Mouse (Mus musculus): ENCODE measurements around the gene Lrfn1. TPM values are rescaled to one million over a fixed set of nuclear protein-coding genes. Genes with fewer than 3 reads are reported as not detected.

Lrfn1 gene
- polyA plus RNA-seq (2015; fragmentation: Nextera tagmentation; extraction: Ambion mirVana): 3.0 and 3.5 TPM in 2 replicates

- H3K9me3 ChIP-seq: no peaks in the 10 kb centered on the region
- H3K36me3 ChIP-seq: no peaks in the 10 kb centered on the region
- H3K4me1 ChIP-seq: peaks cover 11% of the 10 kb centered on the region; the same call in 1 of the 2 replicates
- H3K4me3 ChIP-seq (replicated peaks): peak within 1 kb of the TSS; percentile 79
- peak; percentile 61 for ATAC-seq (ENCODE audit: insufficient read depth, low FRiP score, low read depth)
- peak within 1 kb of the TSS; percentile 97 for H3K4me2 ChIP-seq
- no peaks in the 10 kb centered on the region for H3K27me3 ChIP-seq (replicated peaks)
- peak within 1 kb of the TSS; percentile 85 for H3K9ac ChIP-seq
- H3K27ac ChIP-seq: no peak within 1 kb of the TSS
- WGBS: under 1% methylated on average over 62 of the region's 97 CpGs
Observed at GRCm38 (mm10) chr7:28451531-28452360, at the start of gene Lrfn1. TSS of gene Lrfn1 (plus strand) at chr7:28451980.

DNA sequence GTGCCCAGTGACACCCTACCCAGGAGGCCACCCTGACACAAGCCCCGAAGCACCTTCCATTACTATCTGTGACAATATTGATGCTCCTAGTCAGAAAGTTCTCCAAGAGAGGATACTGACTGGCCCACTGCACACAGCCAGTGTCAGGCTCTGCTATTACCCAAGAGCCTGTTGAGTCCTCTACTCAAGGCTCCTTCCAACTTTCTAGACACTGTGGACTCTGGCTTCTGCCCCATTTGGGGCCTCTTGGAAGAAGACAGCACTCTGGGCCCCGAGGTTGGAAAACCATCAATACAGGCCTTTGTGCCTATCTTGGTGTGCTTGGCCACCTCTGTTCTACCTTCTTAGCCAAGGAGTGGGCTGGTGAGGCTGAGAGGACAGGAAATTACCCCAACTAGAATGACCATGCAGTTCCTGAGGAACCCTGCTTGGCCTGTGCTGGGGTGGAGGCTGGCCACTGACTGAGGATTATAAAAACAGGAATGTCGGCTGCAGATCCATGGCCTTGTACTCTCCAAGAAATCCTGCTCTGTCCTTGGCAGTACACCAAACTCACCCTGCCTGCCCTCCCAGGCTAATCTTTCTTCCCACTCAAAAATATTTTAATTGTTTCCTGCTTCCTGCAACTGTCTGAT is 40.8 kb upstream of the Lrfn1 start:
- Histone ChIP-seq H3K36me3 (peaks cover 54% of the 10 kb centered on the region), H3K9ac (no peak overlapping the region), H3K9me3 (no peaks in the 10 kb centered on the region), H3K4me1 (no peaks in the 10 kb centered on the region), H3K4me3 (replicated peaks) (no peak overlapping the region), H3K27ac (0 out of 2 replicates have a peak overlapping the region, but pooled peaks have one; percentile 27), H3K4me2 (no peak overlapping the region), H3K27me3 (replicated peaks) (no peaks in the 10 kb centered on the region)
- WGBS: 75% methylated on average over 3 of the region's 3 CpGs
- no peak for ATAC-seq (ENCODE audit: insufficient read depth, low FRiP score, low read depth)

- 79% methylated on average over 4 of the region's 4 CpGs for WGBS
- H3K36me3 ChIP-seq: peaks cover 37% of the 10 kb centered on the region
- no peak overlapping the region for H3K27ac ChIP-seq
- no peaks in the 10 kb centered on the region for H3K27me3 ChIP-seq (replicated peaks)
- H3K9me3 ChIP-seq: no peaks in the 10 kb centered on the region
- no peak overlapping the region for H3K4me2 ChIP-seq
- ATAC-seq (ENCODE audit: insufficient read depth, low FRiP score, low read depth): no peak
- no peak overlapping the region for H3K4me3 ChIP-seq (replicated peaks)
- no peak overlapping the region for H3K9ac ChIP-seq
- H3K4me1 ChIP-seq: no peaks in the 10 kb centered on the region
Observed at GRCm38 (mm10) chr7:28412826-28413225, 39.0 kb upstream of the Lrfn1 start.

DNA sequence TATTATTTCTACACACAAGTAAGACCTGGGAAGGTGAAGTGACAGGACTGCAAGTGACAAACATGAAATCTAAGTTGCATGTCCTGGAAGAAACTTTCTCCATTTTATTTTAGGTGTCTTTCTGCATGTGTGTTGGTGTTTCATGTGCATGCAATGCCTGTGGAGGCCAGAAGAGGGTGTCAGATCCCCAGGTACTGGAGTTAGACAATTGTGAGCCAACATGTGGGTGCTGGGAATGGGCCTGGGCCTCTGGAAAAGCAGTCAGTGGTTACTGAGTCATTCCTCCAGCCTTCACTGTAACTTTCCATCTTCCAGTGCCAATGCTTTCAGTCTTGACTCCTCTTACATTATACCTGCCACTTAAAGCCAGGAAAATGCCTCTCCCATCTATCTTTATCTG is 34.4 kb upstream of the Lrfn1 start:
- no peak for ATAC-seq (ENCODE audit: insufficient read depth, low FRiP score, low read depth)
- Histone ChIP-seq H3K27me3 (replicated peaks) (no peaks in the 10 kb centered on the region), H3K9me3 (no peaks in the 10 kb centered on the region), H3K36me3 (peaks cover 33% of the 10 kb centered on the region), H3K4me2 (no peak overlapping the region), H3K4me3 (replicated peaks) (no peak overlapping the region), H3K27ac (no peak overlapping the region), H3K9ac (no peak overlapping the region), H3K4me1 (no peaks in the 10 kb centered on the region)

GRCm38 (mm10) chr7:28418096-28418670 is 33.6 kb upstream of the Lrfn1 start:
- H3K9ac ChIP-seq: no peak overlapping the region
- peak; percentile 27; the same call in 1 of the 2 replicates for ATAC-seq (ENCODE audit: insufficient read depth, low FRiP score, low read depth)
- no peak overlapping the region for H3K27ac ChIP-seq
- H3K4me1 ChIP-seq: no peaks in the 10 kb centered on the region
- no peak overlapping the region for H3K4me2 ChIP-seq
- WGBS: 61% methylated on average over 8 of the region's 8 CpGs
- no peaks in the 10 kb centered on the region for H3K27me3 ChIP-seq (replicated peaks)
- H3K4me3 ChIP-seq (replicated peaks): no peak overlapping the region
- H3K36me3 ChIP-seq: peaks cover 35% of the 10 kb centered on the region
- no peaks in the 10 kb centered on the region for H3K9me3 ChIP-seq

DNA sequence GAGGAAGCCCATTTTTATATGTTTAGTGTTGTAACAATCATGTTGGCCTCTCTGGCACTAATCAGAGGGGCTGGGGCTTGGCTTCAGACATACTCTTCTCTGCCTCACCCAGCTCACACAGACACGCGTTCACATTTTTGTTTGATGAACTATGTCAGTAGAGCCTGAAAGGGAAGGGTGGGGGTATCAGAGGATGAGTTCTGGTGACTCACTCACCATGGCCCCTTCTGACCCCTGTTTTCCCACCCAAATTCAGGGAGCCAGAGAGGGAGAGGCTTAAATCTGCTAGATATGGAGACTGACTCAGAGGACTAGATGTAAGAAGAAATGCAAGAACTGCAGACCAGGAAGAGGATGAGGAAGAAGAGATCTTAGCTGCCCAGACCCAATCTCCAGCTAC is 32.4 kb upstream of the Lrfn1 start:
- no peaks in the 10 kb centered on the region for H3K9me3 ChIP-seq
- peaks cover 28% of the 10 kb centered on the region for H3K36me3 ChIP-seq
- no peak overlapping the region for H3K27ac ChIP-seq
- 84% methylated on average over 2 of the region's 2 CpGs for WGBS
- no peak overlapping the region for H3K4me3 ChIP-seq (replicated peaks)
- no peak for ATAC-seq (ENCODE audit: insufficient read depth, low FRiP score, low read depth)
- no peak overlapping the region for H3K4me2 ChIP-seq
- H3K9ac ChIP-seq: no peak overlapping the region
- no peaks in the 10 kb centered on the region for H3K4me1 ChIP-seq
- H3K27me3 ChIP-seq (replicated peaks): no peaks in the 10 kb centered on the region

DNA sequence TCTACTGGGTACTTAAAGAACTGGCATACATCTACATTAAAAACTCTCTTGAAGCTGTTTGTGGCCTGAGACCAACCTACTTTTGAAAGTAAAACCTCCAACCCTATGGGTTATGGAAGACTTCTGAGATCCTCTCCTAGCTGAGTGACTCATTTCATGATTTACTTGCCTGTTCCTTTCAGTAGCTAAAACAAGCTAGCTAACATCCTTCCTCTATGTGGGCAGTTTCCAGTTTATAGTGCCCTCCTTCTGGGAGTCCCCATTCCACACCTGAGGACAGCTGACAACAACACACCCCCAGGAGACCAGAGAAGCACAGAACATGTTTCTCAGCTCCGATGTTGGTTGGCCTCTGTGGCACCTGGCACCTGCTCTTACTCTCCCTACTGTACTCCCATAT is 28.8 kb upstream of the Lrfn1 start:
- H3K36me3 ChIP-seq: peaks cover 25% of the 10 kb centered on the region

DNA sequence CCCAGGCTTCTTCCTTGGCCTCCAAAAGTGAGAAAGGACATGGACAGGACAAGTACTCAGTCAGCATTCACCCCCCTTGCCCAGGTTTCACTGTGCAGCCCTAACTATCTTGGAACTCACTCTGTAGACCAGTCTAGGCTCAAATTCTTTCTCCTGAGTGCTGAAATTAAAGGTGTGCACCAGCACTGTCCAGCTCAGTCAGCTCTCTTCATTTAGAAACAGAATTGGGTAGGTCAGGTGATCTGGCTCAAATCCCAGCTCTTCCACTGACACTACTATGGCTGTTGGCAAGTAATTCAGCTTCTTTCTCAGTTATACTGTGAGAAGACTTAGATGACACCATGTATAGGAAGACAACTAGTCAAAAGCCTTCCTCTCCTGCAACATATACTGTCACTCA is 24.0 kb upstream of the Lrfn1 start:
- Histone ChIP-seq H3K9me3 (no peaks in the 10 kb centered on the region), H3K4me3 (replicated peaks) (no peak overlapping the region), H3K4me1 (peaks cover under 1% of the 10 kb centered on the region; the same call in 1 of the 2 replicates), H3K9ac (no peak overlapping the region), H3K36me3 (peaks cover 10% of the 10 kb centered on the region), H3K27ac (no peak overlapping the region), H3K27me3 (replicated peaks) (no peaks in the 10 kb centered on the region), H3K4me2 (no peak overlapping the region)
- ATAC-seq (ENCODE audit: insufficient read depth, low FRiP score, low read depth): no peak

More for the DNA sequence above, 28.8 kb upstream of the Lrfn1 start:
- Histone ChIP-seq H3K9me3 (no peaks in the 10 kb centered on the region), H3K4me3 (replicated peaks) (no peak overlapping the region), H3K9ac (no peak overlapping the region), H3K4me2 (no peak overlapping the region), H3K27ac (no peak overlapping the region), H3K4me1 (no peaks in the 10 kb centered on the region), H3K27me3 (replicated peaks) (no peaks in the 10 kb centered on the region)
- WGBS: 96% methylated on average over 1 of the region's 1 CpGs
- ATAC-seq (ENCODE audit: insufficient read depth, low FRiP score, low read depth): no peak

GRCm38 (mm10) chr7:28430512-28430911 is 21.3 kb upstream of the Lrfn1 start:
- 56% methylated on average over 1 of the region's 1 CpGs for WGBS
- ATAC-seq (ENCODE audit: insufficient read depth, low FRiP score, low read depth): no peak
- H3K4me3 ChIP-seq (replicated peaks): no peak overlapping the region

GRCm38 (mm10) chr7:28432252-28432651 is 19.5 kb upstream of the Lrfn1 start:
- Histone ChIP-seq H3K36me3 (peaks cover 2% of the 10 kb centered on the region; the same call in 1 of the 2 replicates), H3K27me3 (replicated peaks) (no peaks in the 10 kb centered on the region), H3K9ac (no peak overlapping the region), H3K4me3 (replicated peaks) (no peak overlapping the region), H3K4me1 (peaks cover 25% of the 10 kb centered on the region), H3K9me3 (no peaks in the 10 kb centered on the region), H3K4me2 (no peak overlapping the region), H3K27ac (no peak overlapping the region)
- no peak for ATAC-seq (ENCODE audit: insufficient read depth, low FRiP score, low read depth)
- WGBS: 84% methylated on average over 2 of the region's 2 CpGs

More at GRCm38 (mm10) chr7:28430512-28430911, 21.3 kb upstream of the Lrfn1 start:
- no peak overlapping the region for H3K27ac ChIP-seq
- H3K4me2 ChIP-seq: no peak overlapping the region
- H3K27me3 ChIP-seq (replicated peaks): no peaks in the 10 kb centered on the region
- no peaks in the 10 kb centered on the region for H3K9me3 ChIP-seq
- no peak overlapping the region for H3K9ac ChIP-seq
- peaks cover 23% of the 10 kb centered on the region for H3K4me1 ChIP-seq
- H3K36me3 ChIP-seq: peaks cover 2% of the 10 kb centered on the region; the same call in 1 of the 2 replicates

DNA sequence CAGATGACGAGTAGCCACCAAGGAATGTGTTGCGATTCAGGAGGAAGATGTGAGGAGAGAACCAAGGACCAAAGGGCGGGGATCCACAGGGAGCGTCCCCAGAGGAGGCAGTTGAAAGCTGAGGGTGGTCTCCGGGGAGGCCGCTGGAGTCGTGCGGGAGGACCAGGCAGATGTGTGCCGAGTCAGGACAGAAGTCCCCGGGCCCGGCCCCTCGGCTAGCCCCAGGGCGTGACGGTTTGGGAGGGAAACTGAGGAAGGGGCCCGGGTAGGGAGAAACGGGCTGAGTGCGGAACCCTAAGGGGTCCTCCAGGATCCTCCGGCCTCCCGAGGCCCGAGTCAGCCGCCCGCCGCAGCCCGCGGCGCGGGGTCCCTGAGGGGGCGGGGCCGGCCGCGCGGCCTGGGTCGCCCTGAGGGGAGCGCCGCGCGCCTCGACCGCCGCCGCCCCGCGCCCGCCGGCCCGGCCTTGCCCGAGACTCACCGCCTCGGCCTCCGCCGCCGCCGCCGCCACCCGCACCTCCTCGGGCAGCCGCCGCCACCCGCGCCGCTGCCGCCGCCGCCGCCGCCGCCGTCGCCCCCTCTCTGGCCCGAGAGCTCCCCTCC is 16.0 kb upstream of the Lrfn1 start:
- no peak for ATAC-seq (ENCODE audit: insufficient read depth, low FRiP score, low read depth)
- Histone ChIP-seq H3K27ac (peak overlapping the region; percentile 57), H3K27me3 (replicated peaks) (no peaks in the 10 kb centered on the region), H3K4me2 (peak overlapping the region; percentile 82), H3K4me3 (replicated peaks) (peak overlapping the region; percentile 89), H3K9ac (peak overlapping the region; percentile 89), H3K9me3 (no peaks in the 10 kb centered on the region), H3K4me1 (peaks cover 27% of the 10 kb centered on the region), H3K36me3 (no peaks in the 10 kb centered on the region; the same call in 1 of the 2 replicates)
- 0% methylated on average over 17 of the region's 70 CpGs for WGBS
